Mouse (Mus musculus) neural tube, embryonic 13.5 days (tissue): ENCODE measurements around the gene Shisa5. TPM values are rescaled to one million over a fixed set of nuclear protein-coding genes. Genes with fewer than 3 reads are reported as not detected.
A peak's percentile ranks its signal among the peaks of the same experiment; 100 is the strongest.

Experiments used
- ATAC-seq: fragments of 200-750 bp; cut with Nextera tagmentation; 2 replicates; pipeline ENCODE4 v1.8.0; 2017; ENCODE audit warnings: low read depth, mild to moderate bottlenecking, moderate TSS enrichment, moderate library complexity
- H3K27ac ChIP-seq: fragments of 300-500 bp; sonication (generic); replicated peaks from 2 replicates; pipeline ENCODE4 v1.5.1; 2015; ENCODE audit warnings: moderate library complexity, mild to moderate bottlenecking, inconsistent platforms
- H3K27me3 ChIP-seq: fragments of 300-500 bp; sonication (generic); 2 replicates; pipeline ENCODE4 v1.6.1; 2015; ENCODE audit warnings: mild to moderate bottlenecking, inconsistent platforms
- H3K36me3 ChIP-seq: fragments of 300-500 bp; sonication (generic); 2 replicates; pipeline ENCODE4 v1.6.1; 2015; ENCODE audit warnings: mild to moderate bottlenecking, inconsistent platforms
- H3K4me1 ChIP-seq: fragments of 300-500 bp; sonication (generic); replicated peaks from 2 replicates; pipeline ENCODE4 v1.6.1; 2015; ENCODE audit warnings: inconsistent platforms
- H3K4me2 ChIP-seq: fragments of 300-500 bp; sonication (generic); 2 replicates; pipeline ENCODE4 v1.6.1; 2015; ENCODE audit warnings: inconsistent platforms, mild to moderate bottlenecking, moderate library complexity
- H3K4me3 ChIP-seq: fragments of 300-500 bp; sonication (generic); 2 replicates; pipeline ENCODE4 v1.5.1; 2015; ENCODE audit warnings: mild to moderate bottlenecking, inconsistent platforms
- H3K9ac ChIP-seq: fragments of 300-500 bp; sonication (generic); 2 replicates; pipeline ENCODE4 v1.6.1; 2015; ENCODE audit warnings: moderate library complexity, mild to moderate bottlenecking, inconsistent platforms
- H3K9me3 ChIP-seq: fragments of 300-500 bp; sonication (generic); 2 replicates; pipeline ENCODE4 v1.6.1; 2016; ENCODE audit warnings: inconsistent platforms
- WGBS: fragments of 180-500 bp; shearing (Covaris S2); methylation state at CpG from one replicate; pipeline ENCODE4 v1.1.7; 2015; 5-methylcytosine and 5-hydroxymethylcytosine counted together
- polyA plus RNA-seq: library from polyadenylated mRNA; unstranded; fragments of >200 nt; fragmentation: Nextera tagmentation; extraction: Ambion mirVana; gene quantifications from 2 replicates; pipeline ENCODE4 v1.2.1, GENCODE M21; 2015

Shisa5 gene
- polyA plus RNA-seq, 1 experiment from 2014 or later: 59.9 TPM

DNA sequence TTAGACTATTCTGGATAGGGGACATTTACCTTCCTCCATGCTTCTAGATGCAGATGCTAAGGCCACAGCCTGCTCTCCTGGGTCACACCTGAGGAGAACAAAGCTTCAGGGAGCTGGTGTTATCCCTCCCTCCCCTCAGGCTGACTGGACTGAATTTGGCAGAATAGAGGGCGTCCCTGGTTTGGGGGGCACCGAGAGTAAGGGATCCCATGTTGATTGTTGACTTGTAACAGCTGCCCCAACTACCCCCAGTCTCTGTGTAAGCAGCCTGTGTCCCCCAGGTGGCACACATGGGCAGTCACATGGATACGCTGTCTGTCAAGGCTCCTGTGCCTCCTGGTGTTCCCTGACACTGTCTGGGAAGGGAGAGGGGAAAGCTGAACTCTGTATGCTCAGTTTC lies 9.9 kb upstream of the Shisa5 start:
- ATAC-seq: no peak
- Histone ChIP-seq H3K4me3 (no peak overlapping the region), H3K4me1 (no peaks in the 10 kb centered on the region), H3K4me2 (no peak overlapping the region), H3K27me3 (no peaks in the 10 kb centered on the region), H3K9ac (no peak overlapping the region), H3K27ac (no peak overlapping the region), H3K9me3 (no peaks in the 10 kb centered on the region), H3K36me3 (peaks cover 37% of the 10 kb centered on the region)
- 80% methylated on average over 3 of the region's 3 CpGs for WGBS

DNA sequence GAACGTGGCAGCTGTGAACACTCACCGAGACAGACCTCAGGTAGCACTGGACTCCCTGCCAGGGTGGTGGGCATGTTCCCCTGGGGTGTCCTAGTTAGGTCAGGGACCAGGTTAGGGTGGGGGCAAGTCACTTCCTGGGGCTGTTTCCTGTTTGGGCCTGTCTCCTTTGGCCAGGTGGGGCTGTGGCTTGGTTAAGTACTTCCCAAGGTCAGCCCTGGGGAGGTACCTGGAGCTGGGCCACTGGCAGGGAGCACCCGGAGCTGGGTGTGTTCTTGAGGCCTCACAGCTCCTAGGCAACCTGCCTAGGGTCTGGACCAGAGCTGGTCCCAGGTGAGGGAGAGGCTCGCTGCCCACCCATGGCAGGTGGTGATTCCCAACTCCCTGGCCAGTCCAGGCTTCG lies 9.4 kb upstream of the Shisa5 start:
- Histone ChIP-seq H3K9me3 (no peaks in the 10 kb centered on the region), H3K4me1 (no peaks in the 10 kb centered on the region), H3K27me3 (no peaks in the 10 kb centered on the region), H3K27ac (no peak overlapping the region), H3K4me3 (no peak overlapping the region), H3K4me2 (no peak overlapping the region), H3K36me3 (peaks cover 37% of the 10 kb centered on the region), H3K9ac (no peak overlapping the region)
- no peak for ATAC-seq
- 80% methylated on average over 5 of the region's 5 CpGs for WGBS

- Histone ChIP-seq H3K9me3 (no peaks in the 10 kb centered on the region), H3K27ac (no peak overlapping the region), H3K4me2 (no peak overlapping the region), H3K9ac (no peak overlapping the region), H3K4me1 (no peaks in the 10 kb centered on the region), H3K4me3 (no peak overlapping the region), H3K36me3 (peaks cover 31% of the 10 kb centered on the region), H3K27me3 (no peaks in the 10 kb centered on the region)
- WGBS: 69% methylated on average over 3 of the region's 3 CpGs
- ATAC-seq: no peak
Measured at GRCm38 (mm10) chr9:109030312-109030711, 8.1 kb upstream of the Shisa5 start.

DNA sequence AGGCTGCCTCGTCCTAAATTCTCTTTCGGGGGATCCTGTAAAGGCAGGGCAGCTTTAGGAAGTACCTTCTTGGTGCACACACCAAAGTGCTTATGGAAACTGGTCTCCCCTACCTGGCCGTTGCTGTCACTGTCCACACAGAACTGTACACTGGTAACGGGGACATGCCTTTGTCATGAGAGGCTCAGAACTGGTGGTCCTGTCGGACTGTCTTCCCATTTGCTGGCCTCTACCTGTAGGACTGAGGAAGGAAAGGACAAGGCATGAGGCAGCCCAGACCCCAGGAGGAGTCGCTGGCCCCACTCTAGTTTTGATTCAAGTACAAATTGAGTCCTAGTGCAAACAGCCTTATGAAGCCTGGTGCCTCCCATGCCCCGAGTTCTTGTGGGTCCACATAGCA lies 7.4 kb upstream of the Shisa5 start:
- Histone ChIP-seq H3K4me1 (no peaks in the 10 kb centered on the region), H3K27me3 (no peaks in the 10 kb centered on the region), H3K36me3 (peaks cover 24% of the 10 kb centered on the region), H3K4me3 (no peak overlapping the region), H3K9ac (no peak overlapping the region), H3K27ac (no peak overlapping the region), H3K4me2 (no peak overlapping the region), H3K9me3 (no peaks in the 10 kb centered on the region)
- ATAC-seq: no peak
- whole genome bisulfite sequencing: 90% methylated on average over 7 of the region's 7 CpGs

- H3K9ac ChIP-seq: no peak overlapping the region
- no peaks in the 10 kb centered on the region for H3K4me1 ChIP-seq
- no peaks in the 10 kb centered on the region for H3K27me3 ChIP-seq
- peaks cover 24% of the 10 kb centered on the region for H3K36me3 ChIP-seq
- WGBS: 84% methylated on average over 8 of the region's 8 CpGs
- no peak overlapping the region for H3K4me3 ChIP-seq
- H3K27ac ChIP-seq: no peak overlapping the region
- H3K9me3 ChIP-seq: no peaks in the 10 kb centered on the region
- no peak for ATAC-seq
- H3K4me2 ChIP-seq: no peak overlapping the region
Measured at GRCm38 (mm10) chr9:109031686-109032085, 6.7 kb upstream of the Shisa5 start.

DNA sequence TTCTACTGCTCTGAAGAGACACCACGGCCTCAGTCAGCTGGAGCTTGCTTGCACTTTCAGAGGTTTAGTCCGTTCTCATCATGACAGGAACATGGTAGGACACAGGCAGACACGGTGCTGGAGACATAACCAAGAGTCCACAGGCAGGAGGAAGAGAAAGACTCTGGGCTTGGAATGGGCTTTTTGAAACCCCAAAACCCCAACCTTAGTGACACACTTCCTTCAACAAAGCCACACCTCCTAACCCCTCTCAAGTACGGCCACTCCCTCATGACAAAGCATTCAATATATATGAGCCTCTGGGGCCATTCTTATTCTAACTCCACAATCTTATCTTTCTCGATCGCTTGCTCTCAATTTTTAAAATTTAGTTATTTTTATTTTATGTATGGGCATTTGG lies 5.9 kb upstream of the Shisa5 start:
- Histone ChIP-seq H3K4me2 (no peak overlapping the region), H3K4me1 (no peaks in the 10 kb centered on the region), H3K27me3 (no peaks in the 10 kb centered on the region), H3K36me3 (peaks cover 18% of the 10 kb centered on the region), H3K27ac (no peak overlapping the region), H3K4me3 (no peak overlapping the region), H3K9ac (no peak overlapping the region), H3K9me3 (no peaks in the 10 kb centered on the region)
- 85% methylated on average over 6 of the region's 6 CpGs for WGBS
- ATAC-seq: no peak

DNA sequence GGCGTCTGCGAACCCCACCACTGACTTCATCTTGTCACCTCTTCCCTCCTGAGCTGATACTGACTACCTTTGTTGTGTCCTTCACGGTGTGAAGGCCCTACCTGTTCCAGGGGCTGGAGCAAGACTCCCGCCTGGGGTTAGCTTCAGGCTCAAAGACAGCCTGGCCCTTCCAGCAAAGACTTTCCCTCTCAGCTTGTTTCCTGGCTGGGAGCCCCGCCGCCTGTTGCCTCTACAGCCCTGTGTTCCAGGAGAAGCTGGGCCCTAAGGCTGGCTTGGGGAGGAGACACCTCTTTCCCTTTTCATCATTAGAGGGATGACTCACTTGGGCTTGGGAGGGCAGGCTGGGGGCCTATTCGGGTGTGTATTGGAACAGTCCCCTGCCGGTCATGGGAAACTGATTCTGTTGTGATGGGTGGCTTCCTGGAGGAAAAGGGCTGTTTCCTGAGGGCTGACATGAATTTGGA lies 568 bp downstream of the Shisa5 start:
- Histone ChIP-seq H3K27ac (0 out of 2 replicates have a peak overlapping the region, but pooled peaks have one; percentile 42), H3K9ac (peak overlapping the region; percentile 76), H3K9me3 (no peaks in the 10 kb centered on the region), H3K36me3 (no peaks in the 10 kb centered on the region), H3K27me3 (0 out of 2 replicates have a peak, but pooled peaks cover 5% of the 10 kb centered on the region), H3K4me1 (peaks cover 16% of the 10 kb centered on the region), H3K4me3 (peak overlapping the region; percentile 60), H3K4me2 (peak overlapping the region; percentile 83)
- WGBS: 22% methylated on average over 8 of the region's 8 CpGs
- ATAC-seq: 0 out of 2 replicates have a peak, but pooled peaks have one; percentile 47

GRCm38 (mm10) chr9:109039681-109040080 lies 1.3 kb downstream of the Shisa5 start:
- Histone ChIP-seq H3K4me1 (peaks cover 16% of the 10 kb centered on the region), H3K27me3 (0 out of 2 replicates have a peak, but pooled peaks cover 5% of the 10 kb centered on the region), H3K36me3 (no peaks in the 10 kb centered on the region), H3K27ac (no peak overlapping the region), H3K9me3 (no peaks in the 10 kb centered on the region), H3K4me2 (no peak overlapping the region), H3K9ac (no peak overlapping the region), H3K4me3 (no peak overlapping the region)
- WGBS: 80% methylated on average over 4 of the region's 4 CpGs
- ATAC-seq: no peak

DNA sequence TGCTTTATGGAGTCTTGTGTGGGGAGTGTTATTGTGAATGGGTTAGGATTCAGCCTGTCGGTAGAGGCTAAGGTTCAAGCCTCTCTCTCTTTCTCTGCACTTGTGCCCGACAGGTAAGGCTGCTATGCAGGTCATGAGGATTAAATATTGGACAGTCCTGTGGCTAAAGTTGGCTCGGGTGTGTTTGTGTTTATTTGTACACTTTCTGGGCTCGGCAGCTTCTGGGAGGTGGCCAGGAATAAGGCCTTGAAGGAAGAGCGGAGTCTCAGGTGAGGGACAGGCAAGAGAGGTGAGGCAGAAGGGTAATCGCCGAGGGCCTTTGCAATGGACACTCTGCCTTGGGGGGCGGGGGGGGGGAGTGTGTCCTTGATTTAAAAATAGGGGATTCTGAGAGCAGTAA lies 1.9 kb downstream of the Shisa5 start:
- H3K4me3 ChIP-seq: no peak overlapping the region
- ATAC-seq: no peak
- H3K27me3 ChIP-seq: 0 out of 2 replicates have a peak, but pooled peaks cover 5% of the 10 kb centered on the region
- WGBS: 87% methylated on average over 8 of the region's 8 CpGs
- H3K9ac ChIP-seq: no peak overlapping the region
- no peaks in the 10 kb centered on the region for H3K9me3 ChIP-seq
- H3K36me3 ChIP-seq: no peaks in the 10 kb centered on the region
- H3K4me2 ChIP-seq: no peak overlapping the region
- H3K4me1 ChIP-seq: peaks cover 16% of the 10 kb centered on the region
- no peak overlapping the region for H3K27ac ChIP-seq

- no peak overlapping the region for H3K4me2 ChIP-seq
- 0 out of 2 replicates have a peak, but pooled peaks cover 5% of the 10 kb centered on the region for H3K27me3 ChIP-seq
- no peak overlapping the region for H3K9ac ChIP-seq
- H3K9me3 ChIP-seq: no peaks in the 10 kb centered on the region
- 78% methylated on average over 6 of the region's 6 CpGs for WGBS
- ATAC-seq: no peak
- no peak overlapping the region for H3K4me3 ChIP-seq
- H3K36me3 ChIP-seq: no peaks in the 10 kb centered on the region
- no peak overlapping the region for H3K27ac ChIP-seq
- peaks cover 16% of the 10 kb centered on the region for H3K4me1 ChIP-seq
Measured at GRCm38 (mm10) chr9:109040906-109041305, 2.5 kb downstream of the Shisa5 start.

GRCm38 (mm10) chr9:109041351-109041750 lies 3.0 kb downstream of the Shisa5 start:
- Histone ChIP-seq H3K27me3 (0 out of 2 replicates have a peak, but pooled peaks cover 5% of the 10 kb centered on the region), H3K4me1 (peaks cover 16% of the 10 kb centered on the region), H3K4me2 (no peak overlapping the region), H3K9me3 (no peaks in the 10 kb centered on the region), H3K36me3 (no peaks in the 10 kb centered on the region), H3K27ac (no peak overlapping the region), H3K4me3 (no peak overlapping the region), H3K9ac (no peak overlapping the region)
- 77% methylated on average over 6 of the region's 7 CpGs for WGBS
- ATAC-seq: no peak

GRCm38 (mm10) chr9:109046306-109046705 lies 7.9 kb downstream of the Shisa5 start:
- WGBS: 31% methylated on average over 5 of the region's 5 CpGs
- Histone ChIP-seq H3K4me3 (no peak overlapping the region), H3K27me3 (no peaks in the 10 kb centered on the region), H3K36me3 (no peaks in the 10 kb centered on the region), H3K27ac (no peak overlapping the region), H3K4me2 (no peak overlapping the region), H3K9me3 (no peaks in the 10 kb centered on the region), H3K9ac (no peak overlapping the region), H3K4me1 (no peaks in the 10 kb centered on the region)
- ATAC-seq: no peak

DNA sequence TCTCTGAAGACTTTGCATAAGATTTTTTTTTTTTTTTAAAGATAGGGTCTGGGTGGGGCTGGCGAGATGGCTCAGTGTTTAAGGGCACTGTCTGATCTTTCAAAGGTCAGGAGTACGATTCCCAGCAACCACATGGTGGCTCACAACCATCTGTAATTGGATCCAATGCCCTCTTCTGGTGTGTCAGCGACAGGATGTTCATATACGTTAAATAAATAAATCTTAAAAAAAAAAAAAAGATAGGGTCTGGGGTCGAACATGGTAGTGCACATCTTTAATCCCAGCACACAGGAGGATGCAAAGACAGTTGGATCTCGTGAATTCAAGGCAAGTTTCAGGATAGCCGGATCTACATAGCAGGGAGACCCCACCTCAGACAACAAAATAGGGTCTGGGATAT lies 11.0 kb downstream of the Shisa5 start:
- ATAC-seq: no peak
- no peak overlapping the region for H3K4me2 ChIP-seq
- no peaks in the 10 kb centered on the region for H3K9me3 ChIP-seq
- no peak overlapping the region for H3K4me3 ChIP-seq
- no peak overlapping the region for H3K27ac ChIP-seq
- 0 out of 2 replicates have a peak, but pooled peaks cover under 1% of the 10 kb centered on the region for H3K4me1 ChIP-seq
- WGBS: 84% methylated on average over 7 of the region's 7 CpGs
- H3K9ac ChIP-seq: no peak overlapping the region
- H3K36me3 ChIP-seq: no peaks in the 10 kb centered on the region; the same call in 1 of the 2 replicates
- no peaks in the 10 kb centered on the region for H3K27me3 ChIP-seq
